Mouse (Mus musculus): Measurements from ENCODE around the gene Mybpc2. TPM values are rescaled to one million over a fixed set of nuclear protein-coding genes. Genes with fewer than 3 reads are reported as not detected.

The Mybpc2 gene
- total RNA-seq, 1 experiment, result 0.80 TPM

DNA sequence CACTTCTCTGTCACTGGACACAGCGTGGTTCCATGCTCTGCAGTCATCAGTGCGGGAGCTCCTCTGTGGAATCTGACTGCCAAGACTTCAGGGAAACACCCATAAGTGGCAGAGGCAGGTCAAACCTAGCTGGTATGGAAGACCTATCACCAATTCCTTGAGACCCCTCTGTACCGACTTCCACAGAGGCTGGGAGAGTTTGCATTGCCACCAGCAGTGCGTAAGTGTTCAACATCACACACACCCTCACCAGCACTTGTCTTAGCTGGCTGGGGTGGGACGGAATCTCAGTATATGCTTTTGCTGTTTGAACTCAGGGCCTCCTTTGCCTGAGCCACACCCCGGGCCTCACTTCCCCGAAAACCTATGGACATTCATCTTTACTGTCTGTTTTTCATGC is 36.5 kb downstream of the Mybpc2 start:
- peaks cover 38% of the 10 kb centered on the region; the same call in 1 of the 2 replicates for H3K36me3 ChIP-seq (ENCODE audit: control insufficient read depth, insufficient read depth, low read length, poor library complexity, severe bottlenecking)
- in situ Hi-C loops (cut with MboI; ENCODE audit: low sequenced_read_pairs in 2 of 2, unreplicated experiment in 2 of 2), result no loop called here
- no peak for DNase-seq (ENCODE audit: low read depth, low spot score)
- TF ChIP-seq MAFK (IDR thresholded peaks at IDR 0.05; ENCODE audit: insufficient read depth, low read depth, low read length) (no peak), ZNF384 (IDR thresholded peaks at IDR 0.05; ENCODE audit: low read depth, low read length) (no peak), ZC3H11A (IDR thresholded peaks at IDR 0.05; ENCODE audit: borderline replicate concordance, low read depth, low read length) (no peak), HCFC1 (IDR thresholded peaks at IDR 0.05; ENCODE audit: borderline replicate concordance, insufficient read depth, low read length) (no peak), CHD2 (IDR thresholded peaks at IDR 0.05; ENCODE audit: low read depth, low read length) (no peak)
- peaks cover 0 to 16% of the 10 kb centered on the region in 2 experiments; a peak in 1 of 4 replicates for H3K4me1 ChIP-seq (ENCODE audit: control insufficient read depth in 2 of 2, insufficient read depth in 2 of 2, low read length in 2 of 2, poor library complexity in 1 of 2)
- H3K27ac ChIP-seq (ENCODE audit: insufficient read depth, low read depth, low read length, poor library complexity, severe bottlenecking), result no peak overlapping the region
- no peaks in the 10 kb centered on the region for H3K9me3 ChIP-seq (ENCODE audit: control insufficient read depth, insufficient read depth, low read depth, low read length)
- H3K9ac ChIP-seq (ENCODE audit: insufficient read depth, low read depth, low read length, poor library complexity, severe bottlenecking), result no peak overlapping the region
- H3K4me3 ChIP-seq (ENCODE audit: insufficient read depth in 1 of 2, low read depth in 1 of 2, low read length in 2 of 2, poor library complexity in 1 of 2, severe bottlenecking in 1 of 2), result no peak overlapping the region

DNA sequence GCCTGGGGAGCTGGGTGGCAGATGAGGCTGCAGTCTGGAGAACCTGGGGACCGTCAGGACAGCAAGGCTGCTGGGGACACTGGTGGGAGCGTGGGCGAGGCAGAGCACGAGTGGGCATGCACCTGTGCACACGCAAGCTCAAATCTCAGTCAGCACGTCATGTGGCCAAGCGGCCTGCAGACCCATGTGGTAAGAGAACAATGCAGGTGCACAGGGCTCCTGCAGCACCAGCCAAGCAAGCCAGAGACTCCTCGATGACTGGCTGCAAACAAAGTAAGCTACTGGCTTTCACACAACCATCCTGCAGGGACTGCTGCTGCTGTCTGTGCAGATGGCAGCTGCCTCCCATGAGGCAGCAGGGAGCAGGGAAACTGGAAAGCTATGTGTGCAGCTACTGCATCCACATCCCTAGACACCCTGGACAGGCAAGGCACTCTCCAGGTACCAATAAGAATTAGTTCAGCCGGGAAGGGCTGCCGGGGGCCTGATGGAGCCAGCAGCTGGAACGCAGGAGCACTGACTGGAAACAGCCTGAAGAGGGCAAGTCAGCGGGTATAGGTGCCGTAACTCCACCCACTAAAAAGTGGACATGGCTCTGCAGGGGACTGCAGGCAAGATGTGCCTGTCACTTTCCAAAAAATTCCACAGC is 37.4 kb downstream of the Mybpc2 start:
- Histone ChIP-seq H3K9ac (ENCODE audit: insufficient read depth, low read depth, low read length, poor library complexity, severe bottlenecking) (no peak overlapping the region), H3K36me3 (ENCODE audit: control insufficient read depth, insufficient read depth, low read length, poor library complexity, severe bottlenecking) (peaks cover 30% of the 10 kb centered on the region; the same call in 1 of the 2 replicates), H3K4me3 (ENCODE audit: insufficient read depth in 1 of 2, low read depth in 1 of 2, low read length in 2 of 2, poor library complexity in 1 of 2, severe bottlenecking in 1 of 2) (no peak overlapping the region), H3K4me1 (ENCODE audit: control insufficient read depth in 2 of 2, insufficient read depth in 2 of 2, low read length in 2 of 2, poor library complexity in 1 of 2) (peaks cover 0 to 16% of the 10 kb centered on the region in 2 experiments; a peak in 1 of 4 replicates), H3K9me3 (ENCODE audit: control insufficient read depth, insufficient read depth, low read depth, low read length) (no peaks in the 10 kb centered on the region), H3K27ac (ENCODE audit: insufficient read depth, low read depth, low read length, poor library complexity, severe bottlenecking) (no peak overlapping the region)
- in situ Hi-C loops (cut with MboI; ENCODE audit: low sequenced_read_pairs in 2 of 2, unreplicated experiment in 2 of 2), result no loop called here
- TF ChIP-seq HCFC1 (IDR thresholded peaks at IDR 0.05; ENCODE audit: borderline replicate concordance, insufficient read depth, low read length) (no peak), ZNF384 (IDR thresholded peaks at IDR 0.05; ENCODE audit: low read depth, low read length) (no peak), ZC3H11A (IDR thresholded peaks at IDR 0.05; ENCODE audit: borderline replicate concordance, low read depth, low read length) (no peak), CHD2 (IDR thresholded peaks at IDR 0.05; ENCODE audit: low read depth, low read length) (no peak), MAFK (IDR thresholded peaks at IDR 0.05; ENCODE audit: insufficient read depth, low read depth, low read length) (no peak)
- no peak for DNase-seq (ENCODE audit: low read depth, low spot score)

DNA sequence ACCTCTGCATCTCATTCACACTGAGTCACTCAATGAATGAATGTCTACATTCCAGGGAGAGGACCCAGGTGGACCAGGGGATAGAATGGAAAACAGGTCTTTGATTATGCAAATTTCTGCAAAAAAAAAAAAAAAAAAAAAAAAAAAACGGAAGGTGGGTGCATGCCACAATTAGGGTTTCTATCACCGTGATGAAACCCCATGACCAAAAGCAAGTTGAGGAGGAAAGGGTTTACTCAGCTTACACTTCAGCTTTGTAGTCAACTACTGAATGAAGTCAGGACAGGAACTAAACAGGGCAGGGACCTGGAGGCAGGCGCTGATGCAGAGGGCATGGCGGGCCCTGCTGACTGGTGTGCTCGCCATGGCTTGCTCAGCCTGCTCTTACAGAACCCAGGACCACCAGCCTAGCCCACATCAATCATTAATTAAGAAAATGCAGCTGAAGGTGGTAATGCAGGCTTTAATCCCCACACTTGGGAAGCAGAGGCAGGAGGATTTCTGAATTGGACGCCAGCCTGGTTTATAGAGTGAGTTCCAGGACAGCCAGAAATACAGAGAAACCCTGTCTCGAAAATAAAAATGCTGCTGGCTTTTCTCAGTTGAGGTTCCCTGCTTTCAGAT is 38.8 kb downstream of the Mybpc2 start:
- DNase-seq (ENCODE audit: low read depth, low spot score), result no peak
- Histone ChIP-seq H3K27ac (ENCODE audit: insufficient read depth, low read depth, low read length, poor library complexity, severe bottlenecking) (peak overlapping the region; percentile 32; the same call in 1 of the 2 replicates), H3K4me3 (ENCODE audit: insufficient read depth in 1 of 2, low read depth in 1 of 2, low read length in 2 of 2, poor library complexity in 1 of 2, severe bottlenecking in 1 of 2) (no peak overlapping the region), H3K4me1 (ENCODE audit: control insufficient read depth in 2 of 2, insufficient read depth in 2 of 2, low read length in 2 of 2, poor library complexity in 1 of 2) (peaks cover 0 to 16% of the 10 kb centered on the region in 2 experiments; a peak in 1 of 4 replicates), H3K9me3 (ENCODE audit: control insufficient read depth, insufficient read depth, low read depth, low read length) (no peaks in the 10 kb centered on the region), H3K36me3 (ENCODE audit: control insufficient read depth, insufficient read depth, low read length, poor library complexity, severe bottlenecking) (peaks cover 19% of the 10 kb centered on the region; the same call in 1 of the 2 replicates), H3K9ac (ENCODE audit: insufficient read depth, low read depth, low read length, poor library complexity, severe bottlenecking) (no peak overlapping the region)
- in situ Hi-C loops (cut with MboI; ENCODE audit: low sequenced_read_pairs in 2 of 2, unreplicated experiment in 2 of 2), result no loop called here
- TF ChIP-seq CHD2 (IDR thresholded peaks at IDR 0.05; ENCODE audit: low read depth, low read length) (no peak), ZNF384 (IDR thresholded peaks at IDR 0.05; ENCODE audit: low read depth, low read length) (peak; percentile 94), HCFC1 (IDR thresholded peaks at IDR 0.05; ENCODE audit: borderline replicate concordance, insufficient read depth, low read length) (no peak), MAFK (IDR thresholded peaks at IDR 0.05; ENCODE audit: insufficient read depth, low read depth, low read length) (no peak)

DNA sequence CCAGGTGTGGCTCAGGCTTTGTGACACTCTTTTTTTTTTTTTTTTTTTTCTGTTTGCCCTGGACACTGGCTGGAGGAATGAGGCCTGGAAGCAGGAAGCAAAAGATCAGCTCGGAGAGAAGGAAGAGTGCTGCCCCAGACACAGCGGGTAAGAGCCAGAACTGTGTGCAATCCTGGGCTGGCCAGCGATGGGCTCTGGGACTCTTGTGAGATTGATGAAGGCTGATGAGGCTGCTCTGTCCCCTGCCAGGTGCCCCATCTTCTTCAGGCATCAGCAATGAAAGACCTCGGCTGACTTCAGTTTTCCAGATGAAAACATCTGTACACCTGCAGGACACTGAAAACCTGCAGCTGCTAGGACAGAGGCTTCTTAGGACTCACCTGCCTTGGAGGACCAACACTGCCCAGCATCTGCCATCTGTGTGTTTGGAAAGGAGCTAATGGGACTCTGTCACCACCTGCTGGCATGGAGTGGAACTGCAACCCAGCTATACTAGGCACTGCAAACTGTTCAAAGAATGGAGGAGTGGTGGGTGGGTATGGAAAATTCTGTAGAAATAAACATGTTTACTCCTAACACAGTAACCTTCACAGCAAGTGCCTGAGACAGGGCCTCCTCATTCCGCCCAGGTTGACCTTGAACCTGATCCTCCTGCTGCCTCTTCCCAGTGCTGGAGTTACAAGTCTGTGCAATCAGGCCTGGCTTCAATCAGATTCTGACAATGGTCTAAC is 39.5 kb downstream of the Mybpc2 start:
- Histone ChIP-seq H3K27ac (ENCODE audit: insufficient read depth, low read depth, low read length, poor library complexity, severe bottlenecking) (no peak overlapping the region), H3K9me3 (ENCODE audit: control insufficient read depth, insufficient read depth, low read depth, low read length) (no peaks in the 10 kb centered on the region), H3K4me3 (ENCODE audit: insufficient read depth in 1 of 2, low read depth in 1 of 2, low read length in 2 of 2, poor library complexity in 1 of 2, severe bottlenecking in 1 of 2) (no peak overlapping the region), H3K36me3 (ENCODE audit: control insufficient read depth, insufficient read depth, low read length, poor library complexity, severe bottlenecking) (peaks cover 13% of the 10 kb centered on the region; the same call in 1 of the 2 replicates), H3K9ac (ENCODE audit: insufficient read depth, low read depth, low read length, poor library complexity, severe bottlenecking) (no peak overlapping the region), H3K4me1 (ENCODE audit: control insufficient read depth in 2 of 2, insufficient read depth in 2 of 2, low read length in 2 of 2, poor library complexity in 1 of 2) (peaks cover 0 to 16% of the 10 kb centered on the region in 2 experiments; a peak in 1 of 4 replicates)
- DNase-seq (ENCODE audit: low read depth, low spot score), result peak; percentile 79
- no peak for TF ChIP-seq HCFC1 (IDR thresholded peaks at IDR 0.05; ENCODE audit: borderline replicate concordance, insufficient read depth, low read length)
- 0 out of 2 replicates have a peak, but pooled peaks have one; percentile 7 for TF ChIP-seq MAFK (IDR thresholded peaks at IDR 0.05; ENCODE audit: insufficient read depth, low read depth, low read length)
- TF ChIP-seq ZNF384 (IDR thresholded peaks at IDR 0.05; ENCODE audit: low read depth, low read length), result no peak
- peak; percentile 74 for TF ChIP-seq ZC3H11A (IDR thresholded peaks at IDR 0.05; ENCODE audit: borderline replicate concordance, low read depth, low read length)
- in situ Hi-C loops (cut with MboI; ENCODE audit: low sequenced_read_pairs in 2 of 2, unreplicated experiment in 2 of 2), result no loop called here

Measured in ES-E14 (cell line).